Mouse (Mus musculus): Measurements from ENCODE around the gene Prl7a2.

Prl7a2 gene

DNA sequence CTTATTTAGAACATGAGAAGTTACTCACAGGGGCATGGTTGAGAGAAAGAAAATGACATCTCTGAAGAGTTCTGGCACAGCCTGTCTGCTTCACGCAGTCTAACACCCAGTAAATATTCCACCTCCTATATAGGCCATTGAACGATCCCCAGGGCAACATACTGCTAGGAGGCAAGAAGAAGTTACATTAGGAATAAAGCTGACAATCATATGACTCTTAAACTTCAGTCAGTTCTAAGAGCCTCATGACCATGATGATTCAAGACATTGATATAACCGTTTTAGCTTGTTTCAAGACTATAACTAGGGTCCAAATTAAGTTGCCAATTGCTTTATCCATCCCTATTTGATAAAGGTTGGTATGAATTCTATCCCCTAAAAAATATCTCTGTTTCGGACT lies at the start of gene Prl7a2:
Gene Prl7a2, minus strand, starts transcription at position 101 of the 400 bp plus-strand sequence.
- in situ Hi-C loops (cut with MboI, MseI): no loop called here

DNA sequence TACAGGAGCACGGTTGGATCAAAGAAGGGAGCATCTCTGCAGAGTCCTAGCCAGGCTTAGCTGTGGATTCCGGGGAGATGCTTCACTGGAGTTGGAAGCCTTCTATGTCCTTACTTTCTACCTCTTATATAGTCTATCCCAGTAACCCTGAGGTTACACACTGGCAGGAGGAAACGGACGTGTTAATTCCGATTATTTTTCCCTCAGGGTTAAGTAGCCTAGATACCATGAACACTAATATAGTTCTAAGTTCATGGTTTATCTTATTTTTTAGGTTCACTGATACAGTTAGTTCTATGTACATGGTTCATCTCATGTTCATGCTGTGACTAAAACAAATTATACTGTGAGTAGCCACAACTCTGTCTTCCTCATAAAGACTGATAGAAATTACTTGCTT lies 48.8 kb upstream of the Prl7a2 start, which contains the start of gene Prl7d1:
Gene Prl7d1, minus strand, starts transcription at position 101 of the 400 bp plus-strand sequence.
- in situ Hi-C loops (cut with MboI, MseI): loop anchor here (10.0 kb wide), 1 partner anchor 238 kb away; no protein-coding TSS in a partner anchor

DNA sequence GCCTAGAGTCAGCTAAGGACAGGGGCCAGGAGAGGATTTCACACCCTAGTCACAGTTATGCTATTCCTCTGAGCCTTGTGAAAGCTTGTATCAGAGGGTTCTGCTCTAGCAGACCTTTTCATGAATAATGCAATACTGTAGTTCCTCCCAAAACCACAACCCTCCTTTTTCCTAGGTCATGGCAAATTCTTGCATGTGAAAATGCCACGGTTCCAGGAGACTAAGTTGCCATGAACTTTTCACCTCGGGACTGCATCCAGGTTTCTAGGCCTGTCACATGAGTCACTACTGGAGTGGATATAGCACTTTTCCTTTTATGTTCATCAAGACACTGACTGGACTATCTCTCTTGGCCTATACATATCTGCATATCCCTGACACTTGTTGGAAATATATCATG lies 38.7 kb upstream of the Prl7a2 start:
- in situ Hi-C loops (cut with MboI, MseI): no loop called here

DNA sequence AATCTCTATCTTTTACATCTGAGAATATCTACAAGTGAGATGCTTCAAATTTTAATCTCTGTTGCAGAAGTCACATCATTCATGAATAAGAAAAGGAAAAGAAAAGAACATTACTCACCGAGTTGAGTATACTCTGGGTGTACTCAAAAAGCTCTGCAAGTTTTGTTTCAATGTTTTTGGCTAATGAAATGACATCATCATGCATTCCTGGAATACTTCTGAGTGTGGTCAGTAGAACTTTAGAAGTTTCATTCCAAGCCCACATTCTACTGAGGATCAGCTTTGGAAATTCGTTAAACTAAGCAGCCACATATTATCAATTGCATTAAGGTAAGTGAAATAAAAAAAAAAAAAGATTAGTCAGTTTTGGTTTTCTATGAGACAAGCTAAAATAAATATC lies 7.1 kb downstream of the Prl7a2 start:
- in situ Hi-C loops (cut with MboI, MseI): no loop called here

DNA sequence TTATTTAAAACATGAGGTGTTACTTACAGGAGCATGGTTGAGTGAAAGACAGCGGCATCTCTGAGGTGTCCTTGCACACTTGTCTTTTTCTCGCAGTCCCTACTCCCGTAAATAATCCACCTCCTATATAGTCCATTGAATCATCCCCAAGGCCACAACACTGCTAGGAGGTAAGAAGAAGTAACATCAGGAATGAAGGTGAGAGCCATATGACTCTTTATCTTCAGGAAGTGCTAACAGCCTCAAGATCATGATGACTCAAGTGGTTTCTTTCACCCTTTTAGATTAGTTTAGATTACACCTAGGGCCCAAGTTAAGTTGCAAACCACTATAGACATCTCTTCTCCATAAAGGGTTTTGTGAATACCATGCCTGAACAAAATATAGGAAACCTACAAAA lies 25.4 kb downstream of the Prl7a2 start, which contains the start of gene Prl7a1:
Gene Prl7a1, minus strand, starts transcription at position 101 of the 400 bp plus-strand sequence.
- in situ Hi-C loops (cut with MboI, MseI): no loop called here

DNA sequence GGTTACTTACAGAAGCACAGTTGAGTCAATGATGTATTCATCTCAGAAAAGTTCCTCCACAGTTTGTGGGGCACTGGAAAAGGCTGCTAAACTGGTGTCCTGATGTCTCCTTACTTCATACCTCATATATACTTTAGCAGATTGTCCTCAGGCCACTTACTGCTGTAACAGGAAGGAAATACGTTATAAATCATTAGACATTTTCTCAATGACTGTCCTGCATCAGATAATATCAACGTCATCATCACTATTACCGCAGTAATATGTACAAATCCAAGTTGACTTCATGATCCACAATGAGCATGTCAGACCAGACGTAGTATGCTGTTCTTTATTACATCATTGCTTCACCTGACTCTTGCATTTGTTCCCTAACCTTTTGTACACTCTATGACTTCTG lies 57.4 kb downstream of the Prl7a2 start, which contains the start of gene Prl7b1:
Gene Prl7b1, minus strand, starts transcription at position 101 of the 400 bp plus-strand sequence.
- in situ Hi-C loops (cut with MboI, MseI): no loop called here
